Mouse (Mus musculus): ENCODE results near the gene 5830411N06Rik.
A peak's percentile ranks its signal among the peaks of the same experiment; 100 is the strongest.

Gene 5830411N06Rik

GRCm38 (mm10) chr7:140247216-140247615, at the start of gene 5830411N06Rik:
Gene 5830411N06Rik (plus strand): TSS chr7:140247284.
- DNase-seq (ENCODE audit: low spot score): no peak

DNA sequence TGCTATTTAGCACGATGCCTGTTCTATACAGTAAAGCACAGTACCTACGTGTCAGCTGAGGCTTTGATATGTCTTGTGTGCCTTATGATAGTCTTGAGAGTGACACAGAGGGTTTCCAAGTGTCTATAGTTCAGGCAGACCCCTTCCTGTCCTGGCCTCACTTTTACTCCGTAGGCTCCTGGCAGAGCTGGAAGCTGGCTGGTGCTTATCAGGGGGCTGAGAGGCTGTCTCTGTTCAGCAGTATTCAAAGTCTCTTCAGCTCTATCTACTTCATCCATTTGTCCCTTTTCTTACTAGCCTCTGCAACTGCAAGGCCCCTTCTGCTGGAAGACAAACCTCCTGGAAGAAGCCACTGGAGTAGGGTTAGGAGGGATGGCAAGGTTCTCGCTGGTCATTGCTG, 46.0 kb upstream of the 5830411N06Rik start:
- DNase-seq (ENCODE audit: low spot score): no peak

DNA sequence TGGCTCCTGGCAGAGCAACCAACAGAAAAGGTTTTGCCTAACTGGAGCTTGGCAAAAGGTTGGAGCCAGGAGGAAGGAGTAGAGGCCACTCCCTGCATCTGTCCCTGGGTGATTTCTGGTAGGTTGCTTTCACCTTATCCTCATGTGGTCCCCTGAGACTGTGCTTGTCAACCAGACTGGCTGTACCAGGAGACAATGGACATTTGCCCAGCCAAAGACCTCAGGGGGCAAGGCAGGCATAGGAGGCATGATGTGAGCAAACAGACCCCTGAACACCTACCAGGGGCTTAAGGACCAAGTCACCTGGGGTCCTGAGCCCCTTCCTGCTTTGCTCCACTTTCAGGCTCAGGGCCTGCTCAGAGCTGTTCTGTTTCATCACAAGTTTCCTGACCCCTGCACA, 41.2 kb upstream of the 5830411N06Rik start, which contains the start of gene Olfr524:
Gene Olfr524 (minus strand): TSS at position 101 of the 400 bp plus-strand sequence.
- no peak for DNase-seq (ENCODE audit: low spot score)

DNA sequence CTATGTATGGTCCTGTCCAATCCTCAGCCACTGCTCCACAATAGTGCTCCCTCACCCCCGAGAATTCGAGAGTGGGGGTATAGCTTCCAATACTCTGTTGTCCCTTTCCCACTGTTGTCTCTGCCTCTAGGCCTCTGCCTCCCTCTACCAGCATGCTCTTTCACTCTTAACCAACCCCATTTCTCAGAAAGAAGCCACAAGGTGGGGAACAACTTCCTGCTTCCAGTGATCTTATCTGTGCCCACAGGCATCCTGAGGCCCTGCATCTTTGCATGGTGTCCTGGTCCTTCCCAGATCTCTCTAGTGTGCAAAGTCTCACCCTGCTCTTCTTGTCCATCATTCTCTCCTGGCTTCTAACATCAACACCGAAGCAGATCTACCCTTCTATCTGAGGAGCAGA, 40.2 kb upstream of the 5830411N06Rik start:
- DNase-seq (ENCODE audit: low spot score): no peak

DNA sequence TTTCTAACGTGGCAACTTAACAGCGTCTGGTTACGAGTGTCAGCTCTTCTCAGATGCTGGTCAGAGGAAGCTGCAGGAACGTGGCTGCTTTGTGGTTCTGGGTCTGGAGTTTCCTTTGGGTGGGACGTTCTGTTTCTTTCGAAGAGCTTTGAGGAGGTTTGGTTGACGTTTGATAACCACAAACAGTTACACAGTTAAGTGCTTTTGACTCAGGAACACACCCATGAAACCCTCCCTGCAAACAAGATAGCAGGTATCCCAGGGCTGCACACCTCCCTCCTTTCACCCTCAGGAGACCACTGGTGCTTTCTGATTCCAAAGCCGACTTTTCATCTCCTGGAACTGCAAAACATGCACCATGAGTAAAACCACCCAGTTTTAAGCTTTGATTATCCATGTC, 38.9 kb upstream of the 5830411N06Rik start:
- DNase-seq (ENCODE audit: low spot score): no peak

DNA sequence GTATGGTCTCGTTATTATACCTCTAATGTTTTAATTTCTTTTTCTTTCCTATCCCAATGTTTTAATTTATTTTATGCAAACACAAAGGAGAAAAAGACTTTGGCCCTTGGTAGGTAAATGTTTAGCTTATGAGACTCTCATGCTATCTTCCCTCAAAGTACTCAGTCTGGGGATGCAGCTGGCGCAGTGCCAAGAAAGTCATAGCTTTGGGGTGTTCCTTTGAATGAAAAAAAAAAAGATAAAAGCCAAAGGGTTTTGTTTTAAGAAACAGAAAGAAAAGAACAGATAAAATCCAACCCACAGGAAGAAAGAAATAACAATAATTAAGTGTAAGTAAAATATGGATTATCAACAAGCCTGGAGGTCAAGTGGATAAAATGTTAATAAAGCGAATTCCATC, 38.4 kb upstream of the 5830411N06Rik start:
- no peak for DNase-seq (ENCODE audit: low spot score)

DNA sequence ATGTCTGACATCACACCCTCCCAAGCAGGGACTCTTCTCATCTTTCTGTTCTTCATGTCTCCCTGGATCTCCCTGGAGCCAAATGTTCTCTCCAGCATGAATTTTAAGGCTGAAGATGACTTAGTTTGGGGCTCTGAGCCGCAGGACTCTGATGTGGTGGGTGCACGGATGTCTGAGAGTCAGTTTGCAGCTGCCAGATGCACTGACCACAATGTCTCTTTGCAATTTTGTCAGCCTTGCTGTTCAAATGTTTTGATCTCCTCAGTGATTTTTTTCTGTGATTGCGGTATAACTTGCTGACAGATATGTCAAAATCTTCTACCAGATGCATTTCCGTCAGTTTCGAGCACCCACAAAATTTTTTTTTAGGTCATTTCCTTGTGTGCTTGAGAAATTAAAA, 33.2 kb upstream of the 5830411N06Rik start:
- DNase-seq (ENCODE audit: low spot score): no peak

GRCm38 (mm10) chr7:140217967-140218366, 29.1 kb upstream of the 5830411N06Rik start, which contains the start of gene Cd163l1:
Gene Cd163l1 (plus strand): TSS chr7:140218267.
- no peak for DNase-seq (ENCODE audit: low spot score)

DNA sequence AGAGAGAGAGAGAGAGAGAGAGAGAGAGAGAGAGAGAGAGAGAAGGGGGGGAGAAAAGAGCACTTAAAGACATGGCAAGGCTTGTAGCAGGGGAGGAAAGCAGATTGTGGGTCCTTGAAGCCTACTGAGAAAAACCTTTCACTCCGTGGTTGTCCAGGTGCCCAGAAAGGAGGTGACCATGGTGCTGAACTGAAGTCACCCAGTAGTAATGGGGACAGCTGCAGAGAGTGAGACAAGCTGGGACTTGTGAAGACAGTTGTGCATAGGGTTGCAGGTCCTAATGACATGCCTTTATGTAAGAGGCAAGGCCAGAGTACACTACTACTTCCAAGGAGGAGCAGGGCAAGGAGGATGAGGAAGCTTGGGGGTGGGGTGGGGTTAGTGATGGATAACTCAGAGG, 27.8 kb upstream of the 5830411N06Rik start:
- DNase-seq (ENCODE audit: low spot score): peak; percentile 6

- no peak for DNase-seq (ENCODE audit: low spot score)
Observed at GRCm38 (mm10) chr7:140220375-140220774, 26.7 kb upstream of the 5830411N06Rik start.

GRCm38 (mm10) chr7:140224209-140224608, 22.9 kb upstream of the 5830411N06Rik start:
- DNase-seq (ENCODE audit: low spot score): no peak

DNA sequence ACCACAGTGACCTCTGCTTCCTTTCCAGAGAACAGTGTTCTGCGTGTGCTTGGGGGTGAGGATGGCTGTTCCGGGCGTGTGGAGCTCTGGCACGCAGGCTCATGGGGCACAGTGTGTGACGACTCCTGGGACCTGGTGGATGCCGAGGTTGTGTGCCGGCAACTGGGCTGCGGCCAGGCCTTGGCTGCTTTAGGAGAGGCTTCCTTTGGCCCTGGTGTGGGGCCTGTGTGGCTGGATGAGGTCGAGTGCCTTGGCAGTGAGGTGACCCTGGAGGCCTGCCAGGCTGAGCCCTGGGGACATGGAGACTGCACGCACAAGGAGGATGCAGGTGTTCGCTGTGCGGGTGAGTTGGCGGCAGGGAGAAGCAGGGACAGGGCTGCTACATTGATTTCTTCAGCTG, 18.6 kb upstream of the 5830411N06Rik start:
- DNase-seq (ENCODE audit: low spot score): no peak

DNA sequence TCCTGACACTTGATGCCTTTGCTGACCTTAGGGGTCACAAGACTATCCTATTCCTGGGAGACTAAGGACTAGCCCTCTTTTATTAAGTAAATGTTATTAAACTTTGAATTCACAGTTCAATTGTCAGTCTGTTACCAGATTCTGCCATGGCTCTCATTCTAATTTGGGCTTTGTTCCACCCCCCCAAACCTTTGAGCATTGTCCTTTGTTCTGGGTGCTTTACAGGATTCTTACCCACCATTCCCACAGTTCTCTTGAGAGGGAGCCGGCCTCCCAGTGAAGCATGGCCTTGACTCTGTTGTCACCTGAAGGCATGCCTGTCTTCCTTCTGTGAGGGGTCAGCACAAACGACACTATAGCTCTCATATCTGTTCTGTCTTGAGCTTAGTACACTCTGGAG, 16.1 kb upstream of the 5830411N06Rik start:
- no peak for DNase-seq (ENCODE audit: low spot score)

DNA sequence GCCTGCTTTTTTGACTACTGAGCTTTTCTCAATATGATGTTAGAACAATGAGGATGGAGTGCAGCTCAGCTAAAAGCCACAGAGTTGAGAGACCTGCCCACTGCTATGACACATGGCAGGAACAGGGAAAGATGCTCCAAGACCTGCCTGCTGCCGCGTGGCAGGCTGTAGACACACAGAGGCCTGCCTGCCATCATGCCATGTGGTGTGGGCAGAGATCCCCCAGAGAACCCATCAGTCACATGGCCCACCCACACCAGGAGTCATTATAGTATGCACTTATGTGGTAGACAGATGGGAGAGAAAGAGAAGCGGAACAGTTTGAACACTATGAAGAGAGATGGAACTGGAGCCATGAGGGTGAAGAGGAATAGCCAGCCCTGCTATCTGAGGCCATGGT, 13.4 kb upstream of the 5830411N06Rik start:
- DNase-seq (ENCODE audit: low spot score): no peak

DNA sequence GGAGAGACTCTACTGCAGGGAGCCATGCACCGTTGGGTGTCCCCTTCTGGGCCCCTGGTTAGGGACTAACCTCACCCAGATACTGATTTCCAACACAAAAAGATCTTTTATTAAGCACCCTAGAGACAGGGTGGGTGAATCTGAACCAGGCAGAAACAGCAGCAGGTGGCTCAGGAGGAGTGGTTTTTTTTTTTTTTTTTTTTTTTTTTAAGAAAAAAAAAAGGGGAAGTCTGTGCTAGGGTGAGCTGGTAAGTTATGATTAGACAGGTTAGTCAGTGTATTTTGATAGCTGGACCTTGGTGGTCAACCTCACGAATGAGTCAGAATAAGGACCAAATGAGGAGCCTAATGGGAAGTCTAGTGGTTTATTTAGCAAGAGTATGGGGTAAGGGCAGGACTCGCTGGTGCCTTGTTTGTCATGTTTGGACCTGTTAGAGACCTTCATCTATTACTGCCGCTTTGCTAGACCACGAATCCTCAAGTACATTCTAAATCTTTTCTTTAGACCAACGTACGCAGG, 6.8 kb downstream of the 5830411N06Rik start:
- DNase-seq (ENCODE audit: low spot score): no peak

DNA sequence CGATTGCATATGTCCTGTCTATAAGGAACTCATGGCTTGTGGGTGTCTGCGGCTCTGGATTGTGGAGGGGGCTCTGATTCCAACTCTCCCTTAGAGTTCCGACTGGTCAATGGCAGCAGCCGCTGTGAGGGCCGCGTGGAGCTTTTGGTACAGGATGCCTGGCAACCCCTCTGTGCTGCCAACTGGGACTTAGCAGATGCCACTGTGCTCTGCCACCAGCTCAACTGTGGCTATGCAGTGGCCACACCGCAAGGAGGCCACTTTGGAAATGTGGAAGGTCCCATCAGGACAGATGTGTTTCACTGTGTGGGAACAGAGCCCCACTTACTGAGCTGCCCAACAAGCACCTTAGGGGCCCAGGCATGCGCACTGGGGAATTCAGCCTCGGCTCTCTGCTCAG, 48.7 kb downstream of the 5830411N06Rik start:
- DNase-seq (ENCODE audit: low spot score): no peak

GRCm38 (mm10) chr7:140296876-140297275, 49.8 kb downstream of the 5830411N06Rik start:
- no peak for DNase-seq (ENCODE audit: low spot score)

- no peak for DNase-seq (ENCODE audit: low spot score)
Observed at GRCm38 (mm10) chr7:140299416-140299815, 52.3 kb downstream of the 5830411N06Rik start.

DNA sequence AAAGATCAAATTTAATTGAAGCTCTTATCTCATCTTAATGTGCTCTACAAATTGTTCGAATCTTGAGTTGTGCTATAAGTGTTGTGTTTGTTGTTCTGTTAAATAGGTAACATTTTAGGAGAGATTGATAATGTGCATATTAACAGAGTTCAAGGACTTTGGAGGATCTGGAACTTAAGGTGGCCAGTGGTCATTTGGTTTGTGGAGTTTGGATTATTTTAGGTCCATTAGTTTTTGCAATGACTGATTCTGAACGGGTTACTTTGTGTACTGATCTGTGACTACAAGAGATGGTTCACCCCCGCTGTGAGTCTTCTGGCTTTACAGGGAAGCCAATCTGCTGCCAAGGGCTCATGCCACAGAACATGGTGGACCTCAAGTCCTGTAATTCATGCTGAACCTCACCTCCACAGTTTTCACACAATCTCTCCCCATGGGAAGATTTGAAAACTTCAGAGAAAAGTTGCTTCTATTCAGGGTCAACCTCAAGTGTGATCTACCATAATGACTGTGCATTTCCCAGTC, 72.8 kb downstream of the 5830411N06Rik start:
- DNase-seq (ENCODE audit: low spot score): no peak

DNA sequence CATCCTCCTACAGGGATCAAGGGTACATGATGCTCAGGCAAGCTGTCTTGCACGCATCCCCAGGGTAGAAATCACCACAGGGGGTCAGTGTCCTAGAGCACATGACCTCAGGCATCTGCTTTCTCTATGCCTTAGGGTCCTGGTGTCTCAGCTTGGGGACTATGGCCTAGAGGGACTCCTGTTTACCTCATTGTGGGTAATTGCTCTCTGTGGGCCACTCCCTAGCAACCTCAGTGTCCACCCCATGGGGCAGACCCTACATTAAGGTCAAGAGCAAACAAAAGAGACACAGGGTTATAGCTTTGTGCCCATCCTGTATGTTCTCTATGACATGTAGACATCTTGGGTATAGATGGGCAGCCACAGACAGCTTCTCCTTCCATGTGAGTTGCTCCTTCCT, 73.5 kb downstream of the 5830411N06Rik start, which contains the start of gene Olfr525:
Gene Olfr525 (plus strand): TSS at position 301 of the 400 bp plus-strand sequence.
- no peak for DNase-seq (ENCODE audit: low spot score)

DNA sequence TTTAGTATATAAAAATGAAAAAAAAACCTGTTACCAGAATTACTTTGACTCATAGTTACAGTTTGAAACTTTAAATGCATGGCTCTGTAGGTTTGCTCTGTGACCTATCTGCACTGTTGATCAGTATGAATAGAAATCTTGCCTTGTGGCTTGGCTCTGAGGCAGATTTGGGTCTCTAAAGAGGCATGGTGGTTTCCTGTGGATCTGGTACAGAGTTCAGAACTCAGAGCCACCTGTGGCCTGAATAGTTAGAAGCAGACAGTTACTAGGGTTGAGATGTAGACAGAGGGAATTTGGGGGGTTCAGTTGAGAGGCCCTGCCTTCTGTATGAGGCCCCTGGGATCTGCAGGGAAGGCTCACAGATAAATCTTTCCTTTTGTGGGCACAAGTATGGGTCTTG, 74.1 kb downstream of the 5830411N06Rik start:
- DNase-seq (ENCODE audit: low spot score): no peak

DNA sequence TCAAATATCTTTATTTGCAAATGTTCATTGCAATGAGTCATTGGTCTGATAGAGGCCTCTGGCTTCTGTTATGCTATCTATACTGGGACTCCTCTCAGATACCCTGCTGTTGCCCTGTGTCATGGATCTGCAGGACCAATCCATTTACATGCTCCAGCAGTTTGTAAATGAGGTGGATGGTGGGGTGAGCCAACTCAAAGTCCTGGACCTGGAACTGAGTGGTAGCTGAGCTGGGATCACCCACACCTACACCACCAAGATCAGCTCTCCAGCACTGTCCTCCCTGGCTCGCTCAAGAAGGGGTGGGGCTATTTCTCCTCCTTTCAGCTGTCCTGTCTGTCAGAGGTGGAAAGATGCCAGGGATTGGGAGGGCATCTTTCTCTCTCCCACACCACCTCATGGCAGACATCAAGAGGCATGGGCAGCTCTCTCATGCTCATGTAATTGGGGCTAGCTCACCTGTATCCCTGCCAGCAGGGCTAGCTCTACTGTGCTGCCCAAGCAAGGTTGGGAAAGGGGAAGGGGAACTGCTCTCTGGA, 82.8 kb downstream of the 5830411N06Rik start:
- DNase-seq (ENCODE audit: low spot score): no peak

DNA sequence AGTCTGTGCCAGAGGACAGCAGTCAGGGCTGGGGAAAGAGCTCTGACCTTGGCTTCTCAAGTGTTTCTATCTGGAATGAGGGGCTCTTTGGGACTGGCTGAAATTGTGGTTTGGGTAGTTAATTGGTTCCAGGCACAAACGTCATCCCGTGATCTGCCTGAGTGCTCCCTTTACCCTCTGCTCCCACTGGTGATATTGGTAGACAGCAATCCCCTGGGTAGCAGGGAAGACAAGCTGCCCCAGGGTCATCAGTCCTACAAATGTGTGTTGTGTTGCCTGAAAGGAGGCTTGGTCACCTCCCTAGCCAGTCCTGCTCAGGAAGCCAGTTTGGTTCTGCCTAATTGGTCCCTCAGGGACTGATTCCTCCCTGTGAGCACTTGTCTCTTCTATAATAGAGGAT, 86.6 kb downstream of the 5830411N06Rik start, which contains the start of gene Olfr527:
Gene Olfr527 (plus strand): TSS at position 301 of the 400 bp plus-strand sequence.
- no peak for DNase-seq (ENCODE audit: low spot score)
